Mouse (Mus musculus): ENCODE data around the gene Olfr222. TPM values are rescaled to one million over a fixed set of nuclear protein-coding genes. Genes with fewer than 3 reads are reported as not detected.

The Olfr222 gene
- polyA plus RNA-seq, 1 experiment from 2014 or later, result not detected

- H3K4me2 ChIP-seq (ENCODE audit: low read depth, low read length), result no peak overlapping the region
- ATAC-seq (no peak), DNase-seq (no peak)
- TF ChIP-seq EP300 (IDR thresholded peaks at IDR 0.05; ENCODE audit: low read depth) (no peak), CTCF (IDR thresholded peaks at IDR 0.05; ENCODE audit: low read depth) (no peak)
- 81% methylated on average over 3 of the region's 3 CpGs for WGBS (ENCODE audit: insufficient replicate concordance)
- no peaks in the 10 kb centered on the region for H3K9me3 ChIP-seq (ENCODE audit: low read length)
- no peak overlapping the region for H3K9ac ChIP-seq (replicated peaks)
- H3K4me3 ChIP-seq (ENCODE audit: low read depth, low read length), result no peak overlapping the region
- H3K36me3 ChIP-seq (replicated peaks; ENCODE audit: insufficient read depth, low read length), result no peaks in the 10 kb centered on the region
- no peaks in the 10 kb centered on the region for H3K27me3 ChIP-seq (ENCODE audit: insufficient read depth, low read length)
- H3K27ac ChIP-seq (ENCODE audit: low read depth), result no peak overlapping the region
- no peaks in the 10 kb centered on the region for H3K4me1 ChIP-seq (ENCODE audit: insufficient read depth)
Observed at GRCm38 (mm10) chr11:59600872-59601271, 24.8 kb upstream of the Olfr222 start.

GRCm38 (mm10) chr11:59599211-59599610 lies 23.2 kb upstream of the Olfr222 start:
- Histone ChIP-seq H3K9me3 (ENCODE audit: low read length) (no peaks in the 10 kb centered on the region), H3K4me3 (ENCODE audit: low read depth, low read length) (no peak overlapping the region), H3K4me2 (ENCODE audit: low read depth, low read length) (no peak overlapping the region), H3K27ac (ENCODE audit: low read depth) (no peak overlapping the region), H3K27me3 (ENCODE audit: insufficient read depth, low read length) (no peaks in the 10 kb centered on the region), H3K4me1 (ENCODE audit: insufficient read depth) (no peaks in the 10 kb centered on the region), H3K9ac (replicated peaks) (no peak overlapping the region), H3K36me3 (replicated peaks; ENCODE audit: insufficient read depth, low read length) (no peaks in the 10 kb centered on the region)
- TF ChIP-seq CTCF (IDR thresholded peaks at IDR 0.05; ENCODE audit: low read depth) (no peak), EP300 (IDR thresholded peaks at IDR 0.05; ENCODE audit: low read depth) (no peak)
- ATAC-seq, result no peak
- 54% methylated on average over 7 of the region's 7 CpGs for WGBS (ENCODE audit: insufficient replicate concordance)
- no peak for DNase-seq

GRCm38 (mm10) chr11:59596950-59597349 lies 20.9 kb upstream of the Olfr222 start:
- no peak for DNase-seq
- WGBS (ENCODE audit: insufficient replicate concordance), result 74% methylated on average over 8 of the region's 8 CpGs
- H3K36me3 ChIP-seq (replicated peaks; ENCODE audit: insufficient read depth, low read length), result no peaks in the 10 kb centered on the region

GRCm38 (mm10) chr11:59596091-59596490 lies 20.1 kb upstream of the Olfr222 start:
- WGBS (ENCODE audit: insufficient replicate concordance), result 38% methylated on average over 4 of the region's 4 CpGs
- DNase-seq (no peak), ATAC-seq (no peak)
- TF ChIP-seq CTCF (IDR thresholded peaks at IDR 0.05; ENCODE audit: low read depth) (peak; percentile 41), EP300 (IDR thresholded peaks at IDR 0.05; ENCODE audit: low read depth) (no peak)
- no peaks in the 10 kb centered on the region for H3K9me3 ChIP-seq (ENCODE audit: low read length)
- H3K9ac ChIP-seq (replicated peaks), result no peak overlapping the region
- H3K4me1 ChIP-seq (ENCODE audit: insufficient read depth), result no peaks in the 10 kb centered on the region
- H3K36me3 ChIP-seq (replicated peaks; ENCODE audit: insufficient read depth, low read length), result no peaks in the 10 kb centered on the region
- no peak overlapping the region for H3K4me2 ChIP-seq (ENCODE audit: low read depth, low read length)
- no peak overlapping the region for H3K4me3 ChIP-seq (ENCODE audit: low read depth, low read length)
- no peaks in the 10 kb centered on the region for H3K27me3 ChIP-seq (ENCODE audit: insufficient read depth, low read length)
- no peak overlapping the region for H3K27ac ChIP-seq (ENCODE audit: low read depth)

More at GRCm38 (mm10) chr11:59596950-59597349, 20.9 kb upstream of the Olfr222 start:
- H3K9ac ChIP-seq (replicated peaks), result no peak overlapping the region
- H3K27ac ChIP-seq (ENCODE audit: low read depth), result no peak overlapping the region
- no peak overlapping the region for H3K4me3 ChIP-seq (ENCODE audit: low read depth, low read length)
- H3K9me3 ChIP-seq (ENCODE audit: low read length), result no peaks in the 10 kb centered on the region
- no peaks in the 10 kb centered on the region for H3K4me1 ChIP-seq (ENCODE audit: insufficient read depth)
- H3K27me3 ChIP-seq (ENCODE audit: insufficient read depth, low read length), result no peaks in the 10 kb centered on the region
- ATAC-seq, result no peak
- H3K4me2 ChIP-seq (ENCODE audit: low read depth, low read length), result no peak overlapping the region
- TF ChIP-seq CTCF (IDR thresholded peaks at IDR 0.05; ENCODE audit: low read depth) (no peak), EP300 (IDR thresholded peaks at IDR 0.05; ENCODE audit: low read depth) (no peak)

- no peak for ATAC-seq
- WGBS (ENCODE audit: insufficient replicate concordance), result 69% methylated on average over 6 of the region's 6 CpGs
- H3K4me3 ChIP-seq (ENCODE audit: low read depth, low read length), result no peak within 1 kb of the TSS
Observed at GRCm38 (mm10) chr11:59593189-59593588, 17.2 kb upstream of the Olfr222 start, which contains the start of gene Olfr223. TSS of gene Olfr223 (minus strand) at chr11:59593289.

GRCm38 (mm10) chr11:59589496-59589895 lies 13.5 kb upstream of the Olfr222 start:
- Histone ChIP-seq H3K4me1 (ENCODE audit: insufficient read depth) (no peaks in the 10 kb centered on the region), H3K9ac (replicated peaks) (no peak overlapping the region), H3K27me3 (ENCODE audit: insufficient read depth, low read length) (no peaks in the 10 kb centered on the region), H3K9me3 (ENCODE audit: low read length) (no peaks in the 10 kb centered on the region), H3K36me3 (replicated peaks; ENCODE audit: insufficient read depth, low read length) (no peaks in the 10 kb centered on the region), H3K4me2 (ENCODE audit: low read depth, low read length) (no peak overlapping the region), H3K4me3 (ENCODE audit: low read depth, low read length) (no peak overlapping the region), H3K27ac (ENCODE audit: low read depth) (no peak overlapping the region)
- ATAC-seq (no peak), DNase-seq (no peak)
- TF ChIP-seq EP300 (IDR thresholded peaks at IDR 0.05; ENCODE audit: low read depth) (no peak), CTCF (IDR thresholded peaks at IDR 0.05; ENCODE audit: low read depth) (no peak)
- 85% methylated on average over 8 of the region's 8 CpGs for WGBS (ENCODE audit: insufficient replicate concordance)

More at GRCm38 (mm10) chr11:59593189-59593588, 17.2 kb upstream of the Olfr222 start, which contains the start of gene Olfr223:
- Histone ChIP-seq H3K27me3 (ENCODE audit: insufficient read depth, low read length) (no peaks in the 10 kb centered on the region), H3K9ac (replicated peaks) (no peak within 1 kb of the TSS), H3K36me3 (replicated peaks; ENCODE audit: insufficient read depth, low read length) (no peaks in the 10 kb centered on the region), H3K4me2 (ENCODE audit: low read depth, low read length) (no peak within 1 kb of the TSS), H3K9me3 (ENCODE audit: low read length) (no peaks in the 10 kb centered on the region), H3K4me1 (ENCODE audit: insufficient read depth) (no peaks in the 10 kb centered on the region), H3K27ac (ENCODE audit: low read depth) (no peak within 1 kb of the TSS)
- no peak for DNase-seq
- TF ChIP-seq EP300 (IDR thresholded peaks at IDR 0.05; ENCODE audit: low read depth) (no peak), CTCF (IDR thresholded peaks at IDR 0.05; ENCODE audit: low read depth) (no peak)

GRCm38 (mm10) chr11:59584539-59584938 lies 8.5 kb upstream of the Olfr222 start:
- Histone ChIP-seq H3K36me3 (replicated peaks; ENCODE audit: insufficient read depth, low read length) (no peaks in the 10 kb centered on the region), H3K27me3 (ENCODE audit: insufficient read depth, low read length) (no peaks in the 10 kb centered on the region), H3K9ac (replicated peaks) (no peak overlapping the region), H3K4me1 (ENCODE audit: insufficient read depth) (no peaks in the 10 kb centered on the region), H3K4me3 (ENCODE audit: low read depth, low read length) (no peak overlapping the region), H3K4me2 (ENCODE audit: low read depth, low read length) (no peak overlapping the region), H3K27ac (ENCODE audit: low read depth) (no peak overlapping the region), H3K9me3 (ENCODE audit: low read length) (no peaks in the 10 kb centered on the region)
- no peak for TF ChIP-seq EP300 (IDR thresholded peaks at IDR 0.05; ENCODE audit: low read depth)
- TF ChIP-seq CTCF (IDR thresholded peaks at IDR 0.05; ENCODE audit: low read depth), result no peak
- 21% methylated on average over 6 of the region's 6 CpGs for WGBS (ENCODE audit: insufficient replicate concordance)
- DNase-seq, result peak; percentile 40
- no peak for ATAC-seq
